Mouse (Mus musculus): ENCODE results near the gene Col27a1.

Col27a1 gene

GRCm38 (mm10) chr4:63314063-63314462, 100.3 kb downstream of the Col27a1 start:
- DNase-seq: no peak

GRCm38 (mm10) chr4:63316076-63316746, 102.4 kb downstream of the Col27a1 start:
- DNase-seq: peak; percentile 42

- peak; percentile 29 for DNase-seq
Observed at GRCm38 (mm10) chr4:63319566-63319965, 105.8 kb downstream of the Col27a1 start.

- DNase-seq: no peak
Observed at GRCm38 (mm10) chr4:63323275-63323815, 109.5 kb downstream of the Col27a1 start.

GRCm38 (mm10) chr4:63333403-63333802, 119.6 kb downstream of the Col27a1 start:
- DNase-seq: no peak

GRCm38 (mm10) chr4:63338414-63339076, 124.7 kb downstream of the Col27a1 start:
- DNase-seq: no peak

- DNase-seq: no peak
Observed at GRCm38 (mm10) chr4:63342491-63342890, 128.7 kb downstream of the Col27a1 start.

- no peak for DNase-seq
Observed at GRCm38 (mm10) chr4:63343608-63344007, 129.8 kb downstream of the Col27a1 start.

- no peak for DNase-seq
Observed at GRCm38 (mm10) chr4:63344295-63344694, 130.5 kb downstream of the Col27a1 start, which contains the start of gene Orm1. Gene Orm1, plus strand, starts transcription at chr4:63344560.

- no peak for DNase-seq
Observed at GRCm38 (mm10) chr4:63345261-63345660, 131.5 kb downstream of the Col27a1 start.

- no peak for DNase-seq
Observed at GRCm38 (mm10) chr4:63346659-63347058, 132.9 kb downstream of the Col27a1 start.

- DNase-seq: no peak
Observed at GRCm38 (mm10) chr4:63348524-63348923, 134.7 kb downstream of the Col27a1 start.

- no peak for DNase-seq
Observed at GRCm38 (mm10) chr4:63355877-63356665, 142.3 kb downstream of the Col27a1 start, which contains the start of gene Orm3. Gene Orm3, plus strand, starts transcription at chr4:63356162.

GRCm38 (mm10) chr4:63356981-63357570, 143.3 kb downstream of the Col27a1 start:
- DNase-seq: no peak

- no peak for DNase-seq
Observed at GRCm38 (mm10) chr4:63359861-63360260, 146.1 kb downstream of the Col27a1 start.

GRCm38 (mm10) chr4:63362150-63362549, 148.3 kb downstream of the Col27a1 start, which contains the start of gene Orm2:
Gene Orm2, plus strand, starts transcription at chr4:63362449.
- DNase-seq: no peak

GRCm38 (mm10) chr4:63368577-63368976, 154.8 kb downstream of the Col27a1 start:
- DNase-seq: peak; percentile 80

GRCm38 (mm10) chr4:63370897-63371296, 157.1 kb downstream of the Col27a1 start:
- DNase-seq: no peak

- no peak for DNase-seq
Observed at GRCm38 (mm10) chr4:63371890-63372289, 158.1 kb downstream of the Col27a1 start.

- no peak for DNase-seq
Observed at GRCm38 (mm10) chr4:63373404-63373803, 159.6 kb downstream of the Col27a1 start.

GRCm38 (mm10) chr4:63374331-63374730, 160.5 kb downstream of the Col27a1 start:
- no peak for DNase-seq

GRCm38 (mm10) chr4:63375367-63375766, 161.6 kb downstream of the Col27a1 start:
- no peak for DNase-seq

- no peak for DNase-seq
Observed at GRCm38 (mm10) chr4:63377483-63377882, 163.7 kb downstream of the Col27a1 start.

All from right cerebral cortex, adult 18-20 months (tissue).